Mouse (Mus musculus) forebrain, embryonic 13.5 days (tissue): ENCODE results near the gene Dffb. TPM values are rescaled to one million over a fixed set of nuclear protein-coding genes. Genes with fewer than 3 reads are reported as not detected.
A peak's percentile ranks its signal among the peaks of the same experiment; 100 is the strongest.
"Not testable (repeated sequence)": the region's sequence is repeated elsewhere in the genome, so short reads cannot be mapped to it uniquely, and the experiment has no call there.

Source experiments
- ATAC-seq: fragments of 200-750 bp; cut with Nextera tagmentation; 2 replicates; pipeline ENCODE4 v1.8.0; 2017
- H3K27ac ChIP-seq: fragments of 300-500 bp; sonication (generic); 2 replicates; pipeline ENCODE4 v1.5.1; 2015; ENCODE audit warnings: inconsistent platforms, mild to moderate bottlenecking, moderate library complexity
- H3K27me3 ChIP-seq: fragments of 300-500 bp; sonication (generic); 2 replicates; pipeline ENCODE4 v1.6.1; 2015; ENCODE audit warnings: mild to moderate bottlenecking, inconsistent platforms
- H3K36me3 ChIP-seq: fragments of 300-500 bp; sonication (generic); 2 replicates; pipeline ENCODE4 v1.6.1; 2015; ENCODE audit warnings: mild to moderate bottlenecking, inconsistent platforms; ENCODE audit not compliant: poor library complexity, severe bottlenecking
- H3K4me1 ChIP-seq: fragments of 300-500 bp; sonication (generic); 2 replicates; pipeline ENCODE4 v1.6.1; 2015; ENCODE audit warnings: inconsistent platforms
- H3K4me2 ChIP-seq: fragments of 300-500 bp; sonication (generic); 2 replicates; pipeline ENCODE4 v1.6.1; 2015; ENCODE audit warnings: inconsistent platforms, mild to moderate bottlenecking, moderate library complexity
- H3K4me3 ChIP-seq: fragments of 300-500 bp; sonication (generic); 2 replicates; pipeline ENCODE4 v1.5.1; 2015; ENCODE audit warnings: mild to moderate bottlenecking, inconsistent platforms
- H3K9ac ChIP-seq: fragments of 300-500 bp; sonication (generic); 2 replicates; pipeline ENCODE4 v1.6.1; 2015; ENCODE audit warnings: mild to moderate bottlenecking, inconsistent platforms
- H3K9me3 ChIP-seq: fragments of 300-500 bp; sonication (generic); replicated peaks from 2 replicates; pipeline ENCODE4 v1.6.1; 2016; ENCODE audit warnings: inconsistent platforms
- WGBS: fragments of 180-500 bp; shearing (Covaris S2); methylation state at CpG from one replicate; pipeline ENCODE4 v1.1.7; 2015; 5-methylcytosine and 5-hydroxymethylcytosine counted together
- polyA plus RNA-seq: library from polyadenylated mRNA; unstranded; fragments of >200 nt; fragmentation: Nextera tagmentation; extraction: Ambion mirVana; gene quantifications from 2 replicates; pipeline ENCODE4 v1.2.1, GENCODE M21; 2015

The Dffb gene
- polyA plus RNA-seq, 1 experiment from 2014 or later = 12.7 TPM

DNA sequence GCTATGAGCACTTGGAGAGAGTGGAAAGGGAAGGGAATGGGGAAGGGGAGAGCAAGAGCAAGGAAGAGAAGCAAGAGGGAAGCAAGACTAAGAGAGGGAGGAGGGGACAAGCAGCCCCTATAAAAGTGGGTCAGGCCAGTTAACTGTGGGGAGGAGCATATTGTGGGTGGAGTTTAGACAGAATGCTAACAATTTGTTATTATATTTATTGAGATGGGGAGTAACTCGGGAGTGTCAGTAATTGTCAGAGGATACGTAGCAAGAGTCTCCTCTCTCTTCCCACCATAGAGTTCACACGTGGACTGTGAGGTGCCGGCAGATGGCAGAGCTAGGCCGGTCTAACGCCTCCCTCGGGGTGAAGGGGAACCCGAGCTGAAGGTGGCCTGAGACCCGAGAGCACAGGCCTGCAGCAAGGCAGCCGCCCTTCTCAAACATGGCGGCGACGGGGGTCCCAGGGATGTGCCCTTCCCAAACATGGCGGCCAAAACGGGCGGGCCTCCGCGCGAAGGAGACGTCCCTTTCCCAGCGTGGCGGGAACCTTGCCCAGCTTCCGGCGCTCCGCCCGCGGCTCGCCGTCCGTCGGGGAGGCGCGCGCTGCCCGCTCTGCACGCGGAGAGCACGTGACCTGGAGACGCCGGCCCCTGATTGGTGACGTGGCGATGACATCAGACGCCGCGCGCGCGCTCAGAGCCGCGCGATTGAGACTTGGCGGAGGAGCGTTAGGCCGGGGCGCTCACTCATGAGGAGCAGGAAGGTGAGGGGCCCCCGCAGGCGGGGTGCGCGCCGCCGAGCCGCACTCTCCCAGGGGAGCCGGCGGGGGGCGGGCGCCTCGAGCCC, 18.1 kb downstream of the Dffb start, which contains the start of gene A430005L14Rik:
Gene A430005L14Rik (plus strand): TSS at position 669 of the 837 bp plus-strand sequence.
- Histone ChIP-seq H3K27me3 (peaks cover 18% of the 10 kb centered on the region), H3K27ac (peak within 1 kb of the TSS; percentile 80), H3K36me3 (peaks cover 24% of the 10 kb centered on the region), H3K9ac (peak within 1 kb of the TSS; percentile 92), H3K4me3 (peak within 1 kb of the TSS; percentile 81), H3K9me3 (no peaks in the 10 kb centered on the region), H3K4me1 (peaks cover 24% of the 10 kb centered on the region), H3K4me2 (peak within 1 kb of the TSS; percentile 89)
- 2% methylated on average over 67 of the region's 67 CpGs for WGBS
- peak; percentile 95 for ATAC-seq

- no peak overlapping the region for H3K4me2 ChIP-seq
- H3K27ac ChIP-seq = peak overlapping the region; percentile 35
- no peaks in the 10 kb centered on the region for H3K9me3 ChIP-seq
- no peak overlapping the region for H3K9ac ChIP-seq
- no peak overlapping the region for H3K4me3 ChIP-seq
- ATAC-seq = no peak
- H3K27me3 ChIP-seq = peaks cover 18% of the 10 kb centered on the region
- peaks cover 28% of the 10 kb centered on the region for H3K4me1 ChIP-seq
- WGBS = 73% methylated on average over 8 of the region's 8 CpGs
- peaks cover 12% of the 10 kb centered on the region for H3K36me3 ChIP-seq
Observed at GRCm38 (mm10) chr4:153955651-153956050, 19.3 kb downstream of the Dffb start.

- H3K27ac ChIP-seq = 0 out of 2 replicates have a peak overlapping the region, but pooled peaks have one; percentile 4
- H3K27me3 ChIP-seq = peaks cover 27% of the 10 kb centered on the region
- no peak overlapping the region for H3K4me2 ChIP-seq
- H3K36me3 ChIP-seq = no peaks in the 10 kb centered on the region
- H3K4me3 ChIP-seq = no peak overlapping the region
- H3K9me3 ChIP-seq = no peaks in the 10 kb centered on the region
- H3K9ac ChIP-seq = no peak overlapping the region
- peak; percentile 41; the same call in 1 of the 2 replicates for ATAC-seq
- WGBS = 23% methylated on average over 5 of the region's 5 CpGs
- H3K4me1 ChIP-seq = peaks cover 15% of the 10 kb centered on the region; the same call in 1 of the 2 replicates
Observed at GRCm38 (mm10) chr4:153951692-153952091, 23.2 kb downstream of the Dffb start.

GRCm38 (mm10) chr4:153951150-153951549, 23.8 kb downstream of the Dffb start:
- no peak for ATAC-seq
- H3K4me3 ChIP-seq = no peak overlapping the region
- no peak overlapping the region for H3K4me2 ChIP-seq
- no peak overlapping the region for H3K9ac ChIP-seq
- H3K9me3 ChIP-seq = no peaks in the 10 kb centered on the region
- peaks cover 11% of the 10 kb centered on the region; the same call in 1 of the 2 replicates for H3K4me1 ChIP-seq
- H3K36me3 ChIP-seq = no peaks in the 10 kb centered on the region
- 59% methylated on average over 3 of the region's 3 CpGs for WGBS
- no peak overlapping the region for H3K27ac ChIP-seq
- H3K27me3 ChIP-seq = peaks cover 33% of the 10 kb centered on the region

DNA sequence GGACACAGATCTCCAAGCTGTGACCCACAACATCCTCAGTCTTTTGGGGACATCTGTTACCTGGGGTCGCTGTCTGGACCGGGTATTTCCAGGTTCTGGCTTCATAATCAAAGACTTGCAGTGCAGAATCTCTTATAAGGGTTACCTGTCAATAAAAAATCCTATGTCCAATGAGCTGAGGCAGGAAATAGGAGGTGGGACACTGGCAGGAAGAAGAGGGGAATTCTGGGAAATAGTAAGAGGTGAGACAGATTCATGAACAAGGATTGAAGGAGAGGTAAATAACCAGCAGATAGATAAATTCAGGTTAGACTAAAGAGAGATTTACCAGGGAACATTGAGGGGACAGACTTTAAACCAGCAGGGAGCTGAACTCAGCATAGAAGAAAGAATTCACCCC, 24.6 kb downstream of the Dffb start:
- peaks cover 4% of the 10 kb centered on the region; the same call in 1 of the 2 replicates for H3K4me1 ChIP-seq
- no peak overlapping the region for H3K9ac ChIP-seq
- H3K9me3 ChIP-seq = no peaks in the 10 kb centered on the region
- 76% methylated on average over 2 of the region's 2 CpGs for WGBS
- H3K4me3 ChIP-seq = no peak overlapping the region
- no peak overlapping the region for H3K27ac ChIP-seq
- peaks cover 31% of the 10 kb centered on the region for H3K27me3 ChIP-seq
- no peak for ATAC-seq
- no peaks in the 10 kb centered on the region for H3K36me3 ChIP-seq
- H3K4me2 ChIP-seq = no peak overlapping the region

DNA sequence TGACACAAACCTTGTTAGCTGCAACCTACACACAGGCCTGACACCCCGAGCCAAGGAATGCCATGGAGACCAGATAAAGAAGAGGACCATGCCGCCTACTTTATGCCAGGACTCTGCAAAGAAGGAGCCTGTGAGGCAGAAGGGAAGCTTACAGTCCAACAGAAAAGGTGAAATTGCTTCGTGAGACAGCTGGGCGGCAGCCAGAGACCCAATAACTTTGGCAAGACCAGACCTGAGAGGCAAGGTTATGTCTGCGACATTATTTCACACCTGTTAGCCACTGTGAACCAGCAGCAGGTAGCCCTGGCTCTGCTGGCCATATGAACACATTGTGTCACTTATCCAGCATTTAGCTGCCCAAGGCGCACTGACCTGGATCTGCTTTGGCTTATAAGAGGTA, 29.2 kb downstream of the Dffb start:
- Histone ChIP-seq H3K4me2 (no peak overlapping the region), H3K27me3 (peaks cover 35% of the 10 kb centered on the region; the same call in 1 of the 2 replicates), H3K9me3 (no peaks in the 10 kb centered on the region), H3K4me3 (no peak overlapping the region), H3K27ac (no peak overlapping the region), H3K4me1 (peaks cover 6% of the 10 kb centered on the region; the same call in 1 of the 2 replicates), H3K36me3 (no peaks in the 10 kb centered on the region), H3K9ac (no peak overlapping the region)
- no peak for ATAC-seq
- WGBS = 83% methylated on average over 6 of the region's 6 CpGs

DNA sequence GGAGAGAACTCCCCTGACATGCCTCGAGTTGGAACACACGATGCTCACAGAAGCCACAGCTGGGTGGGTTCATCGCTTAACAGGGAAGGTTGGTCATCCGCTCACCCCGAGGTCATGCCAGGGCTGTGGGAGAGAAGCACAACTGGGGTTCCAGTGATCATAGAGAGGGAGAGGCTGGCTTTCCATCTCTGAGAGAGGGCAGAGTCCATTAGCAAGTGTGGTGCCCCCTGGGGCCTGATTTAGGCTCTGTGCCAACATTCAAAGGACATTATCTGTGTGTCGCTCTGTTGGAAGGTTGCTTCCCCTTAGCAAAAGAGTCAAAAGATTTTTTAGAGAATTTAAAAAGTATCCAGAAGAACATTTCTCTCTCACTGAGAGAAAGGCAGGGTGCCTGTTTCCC, 30.7 kb downstream of the Dffb start:
- WGBS = 64% methylated on average over 6 of the region's 6 CpGs
- H3K36me3 ChIP-seq = no peaks in the 10 kb centered on the region
- no peaks in the 10 kb centered on the region for H3K9me3 ChIP-seq
- H3K27ac ChIP-seq = no peak overlapping the region
- H3K4me3 ChIP-seq = no peak overlapping the region
- peaks cover 35% of the 10 kb centered on the region; the same call in 1 of the 2 replicates for H3K27me3 ChIP-seq
- no peak overlapping the region for H3K4me2 ChIP-seq
- H3K4me1 ChIP-seq = peaks cover 6% of the 10 kb centered on the region; the same call in 1 of the 2 replicates
- no peak overlapping the region for H3K9ac ChIP-seq
- ATAC-seq = no peak

DNA sequence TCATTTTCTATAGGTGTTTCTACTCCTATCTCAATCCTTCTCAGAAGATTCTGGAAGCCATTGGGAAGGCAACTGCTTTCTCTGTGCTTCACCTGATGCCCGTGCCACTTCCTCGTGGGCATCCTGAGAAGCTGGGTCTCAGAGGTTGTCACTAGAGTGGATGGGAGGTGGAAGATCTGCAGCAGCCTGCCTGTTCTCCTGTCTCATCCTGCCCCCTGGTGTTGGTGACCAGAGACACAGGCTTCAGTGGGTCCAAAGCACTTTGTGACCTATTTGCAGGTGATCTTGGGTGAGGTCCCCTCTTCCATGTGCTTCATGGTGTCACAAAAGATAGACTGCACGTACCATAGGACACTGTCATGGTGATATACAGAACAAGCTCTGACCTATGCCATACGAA, 31.7 kb downstream of the Dffb start:
- 66% methylated on average over 4 of the region's 4 CpGs for WGBS
- Histone ChIP-seq H3K27ac (no peak overlapping the region), H3K4me3 (no peak overlapping the region), H3K9ac (no peak overlapping the region), H3K4me1 (peaks cover 6% of the 10 kb centered on the region; the same call in 1 of the 2 replicates), H3K4me2 (no peak overlapping the region), H3K9me3 (no peaks in the 10 kb centered on the region), H3K27me3 (peaks cover 37% of the 10 kb centered on the region; the same call in 1 of the 2 replicates), H3K36me3 (no peaks in the 10 kb centered on the region)
- ATAC-seq = peak; percentile 45; the same call in 1 of the 2 replicates

- Histone ChIP-seq H3K4me1 (peaks cover 12% of the 10 kb centered on the region; the same call in 1 of the 2 replicates), H3K4me2 (no peak overlapping the region), H3K36me3 (no peaks in the 10 kb centered on the region), H3K9ac (no peak overlapping the region), H3K27me3 (0 out of 2 replicates have a peak, but pooled peaks cover 21% of the 10 kb centered on the region), H3K4me3 (no peak overlapping the region), H3K27ac (no peak overlapping the region), H3K9me3 (no peaks in the 10 kb centered on the region)
- peak; percentile 55; the same call in 1 of the 2 replicates for ATAC-seq
- WGBS = 61% methylated on average over 4 of the region's 4 CpGs
Observed at GRCm38 (mm10) chr4:153929921-153930320, 45.0 kb downstream of the Dffb start.

GRCm38 (mm10) chr4:153929425-153929824, 45.5 kb downstream of the Dffb start:
- ATAC-seq = peak; percentile 41
- H3K9me3 ChIP-seq = no peaks in the 10 kb centered on the region
- H3K4me3 ChIP-seq = no peak overlapping the region
- no peak overlapping the region for H3K4me2 ChIP-seq
- H3K36me3 ChIP-seq = no peaks in the 10 kb centered on the region
- H3K4me1 ChIP-seq = peaks cover 12% of the 10 kb centered on the region; the same call in 1 of the 2 replicates
- H3K27ac ChIP-seq = peak overlapping the region; percentile 25; the same call in 1 of the 2 replicates
- 74% methylated on average over 10 of the region's 10 CpGs for WGBS
- H3K27me3 ChIP-seq = 0 out of 2 replicates have a peak, but pooled peaks cover 22% of the 10 kb centered on the region
- H3K9ac ChIP-seq = no peak overlapping the region

GRCm38 (mm10) chr4:153928772-153929299, 46.1 kb downstream of the Dffb start:
- peaks cover 12% of the 10 kb centered on the region; the same call in 1 of the 2 replicates for H3K4me1 ChIP-seq
- peak overlapping the region; percentile 40; the same call in 1 of the 2 replicates for H3K27ac ChIP-seq
- no peak overlapping the region for H3K9ac ChIP-seq
- no peaks in the 10 kb centered on the region for H3K36me3 ChIP-seq
- H3K4me2 ChIP-seq = no peak overlapping the region
- peak; percentile 82 for ATAC-seq
- H3K27me3 ChIP-seq = 0 out of 2 replicates have a peak, but pooled peaks cover 22% of the 10 kb centered on the region
- 44% methylated on average over 11 of the region's 11 CpGs for WGBS
- no peak overlapping the region for H3K4me3 ChIP-seq
- no peaks in the 10 kb centered on the region for H3K9me3 ChIP-seq

DNA sequence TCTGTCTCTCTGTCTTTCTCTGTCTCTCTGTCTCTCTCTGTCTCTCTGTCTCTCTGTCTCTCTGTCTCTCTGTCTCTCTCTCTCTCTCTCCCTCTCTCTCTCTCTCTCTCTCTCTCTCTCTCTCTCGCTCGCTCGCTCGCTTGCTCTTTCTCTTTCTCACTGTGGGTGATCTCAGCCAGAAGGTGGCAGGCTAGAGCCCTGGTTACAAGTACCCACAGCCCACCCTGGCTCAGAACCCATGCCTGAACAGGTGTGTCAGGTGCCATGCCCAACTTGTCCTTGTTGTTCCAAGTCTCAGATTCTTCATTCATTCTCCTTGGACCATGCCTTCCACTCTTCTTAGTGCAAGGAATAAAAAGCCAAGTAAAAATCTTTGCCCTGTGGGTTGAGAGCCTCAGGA, 52.8 kb downstream of the Dffb start:
- H3K9ac ChIP-seq, H3K4me1 ChIP-seq, ATAC-seq, H3K27ac ChIP-seq, H3K4me2 ChIP-seq, H3K36me3 ChIP-seq, H3K4me3 ChIP-seq, H3K9me3 ChIP-seq: not testable (repeated sequence)
- WGBS = 26% methylated on average over 4 of the region's 4 CpGs
- H3K27me3 ChIP-seq = peaks cover 17% of the 10 kb centered on the region; the same call in 1 of the 2 replicates
